Mouse (Mus musculus): ENCODE results near the gene Ppp2r1b.

DNA sequence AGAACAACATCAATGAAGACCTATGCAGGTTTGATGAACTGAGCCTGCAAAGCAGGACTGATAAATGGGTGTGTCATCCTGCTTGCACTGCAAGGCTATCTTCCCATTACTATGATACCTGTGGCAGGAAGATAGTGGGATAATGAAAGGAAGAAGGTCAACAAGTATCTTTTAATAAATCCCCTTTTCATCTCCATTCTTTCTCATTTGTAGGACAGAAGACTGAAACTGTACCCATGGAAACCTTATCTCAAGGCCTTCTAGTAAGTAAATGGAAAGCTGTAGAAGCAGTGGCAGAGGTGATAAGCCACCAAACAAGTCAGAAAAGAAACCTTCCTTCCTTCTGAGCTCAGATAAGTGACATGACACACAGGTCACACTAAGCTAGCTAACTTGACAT lies 79.4 kb downstream of the Ppp2r1b start:
- TF ChIP-seq E2F4 (IDR thresholded peaks at IDR 0.05; ENCODE audit: insufficient read depth) (no peak), POLR2A (IDR thresholded peaks at IDR 0.05; ENCODE audit: insufficient read length, low read depth) (no peak)
